Mouse (Mus musculus) cortical plate, adult 2 months (tissue): ENCODE data around the gene Col12a1.

Experiments used
- CTCF ChIP-seq: fragments of 200-500 bp; IDR thresholded peaks from 2 replicates; pipeline ENCODE4 v1.5.1; 2011; ENCODE audit warnings: mild to moderate bottlenecking, control low read depth, low read length; ENCODE audit not compliant: insufficient read depth; ENCODE audit errors: extremely low read depth
- POLR2A ChIP-seq: fragments of 200-500 bp; IDR thresholded peaks from 2 replicates; pipeline ENCODE4 v1.6.1; 2011; ENCODE audit warnings: mild to moderate bottlenecking, low read length, control low read depth; ENCODE audit not compliant: insufficient read depth; ENCODE audit errors: extremely low read depth

DNA sequence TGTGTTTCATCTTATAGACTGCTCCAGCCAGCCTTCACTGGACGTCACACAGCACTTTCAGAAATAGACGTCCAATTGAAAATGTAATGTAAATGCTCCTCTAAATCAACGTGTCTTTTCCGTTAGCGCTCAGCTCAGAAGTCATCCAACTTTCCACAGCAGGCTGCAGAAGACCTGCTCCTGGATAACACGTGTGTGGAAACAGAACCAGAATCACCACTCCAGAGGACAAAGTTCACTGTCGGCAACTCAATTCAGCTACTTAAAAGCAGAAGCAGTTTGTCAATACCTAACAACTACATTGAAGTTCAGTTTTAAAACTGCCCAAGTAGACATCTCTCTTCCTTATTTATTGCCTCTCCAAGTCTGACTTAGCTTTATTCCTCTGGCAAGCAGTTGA is 29.3 kb downstream of the Col12a1 start:
- TF ChIP-seq CTCF (no peak), POLR2A (no peak)
